Mouse (Mus musculus) v-Abl transformed pro-B cells (cell line): ENCODE measurements around the gene Hnrnpul2.

Experiments used
- in situ Hi-C, 2 experiments: fragments of 400-800 bp; cut with MboI; formaldehyde crosslinking; loops; one replicate each; pipeline ENCODE4 v1.15.1; 2025; ENCODE audit not compliant: unreplicated experiment in 2 of 2

Gene Hnrnpul2

GRCm38 (mm10) chr19:8817001-8817400, 2.8 kb upstream of the Hnrnpul2 start:
- in situ Hi-C loops = loop anchor here in 1 of 2 experiments (5.0 kb wide), 2 partner anchors 45 to 75 kb away; partner anchors contain the start of genes 1700092M07Rik, Stx5a, Tmem179b and Tmem223

GRCm38 (mm10) chr19:8818301-8818798, 1.5 kb upstream of the Hnrnpul2 start:
- in situ Hi-C loops = loop anchor here in 1 of 2 experiments (5.0 kb wide), 2 partner anchors 46 to 76 kb away; partner anchors contain the start of genes 1700092M07Rik, Stx5a, Tmem179b and Tmem223

DNA sequence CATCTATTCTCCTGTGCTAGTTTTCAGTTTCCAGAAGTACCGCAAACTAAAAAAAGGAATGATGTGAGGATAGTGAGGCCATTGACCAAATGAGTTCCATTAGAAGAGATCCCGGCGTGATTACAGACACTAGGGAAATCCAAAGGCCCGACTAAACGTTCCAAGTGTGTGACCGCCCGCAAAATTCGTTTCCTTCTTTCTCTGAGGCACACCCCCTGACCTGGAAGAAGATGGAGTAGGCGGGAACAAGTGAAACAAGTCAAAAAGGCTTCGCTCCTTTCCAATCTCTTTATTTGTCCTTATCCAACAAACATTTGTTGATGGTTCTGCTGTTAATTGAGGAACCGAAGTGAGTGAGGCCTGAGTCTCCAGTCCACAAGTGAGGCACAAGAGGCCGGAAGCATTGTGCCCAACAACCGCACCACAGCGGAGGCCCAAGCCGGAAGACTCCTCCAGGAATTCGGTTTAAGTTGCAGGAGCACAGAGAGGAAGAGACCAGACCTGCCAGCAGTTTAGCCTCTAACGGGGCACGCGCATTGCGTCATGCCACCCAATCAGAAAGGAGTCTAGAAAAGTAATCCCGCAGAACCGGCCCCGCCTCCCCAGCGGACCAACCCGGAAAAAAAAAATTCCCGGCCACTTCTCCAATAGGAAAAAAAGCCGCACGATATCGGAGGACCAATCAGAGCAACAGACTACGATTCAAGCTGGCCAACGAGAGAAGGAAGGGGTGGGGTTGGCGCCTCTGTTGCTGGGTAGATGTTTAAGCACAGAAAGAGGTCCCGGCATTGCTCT, 812 bp upstream of the Hnrnpul2 start, which contains the start of gene Ttc9c:
TSS of gene Ttc9c (minus strand) at position 533 of the 795 bp plus-strand sequence.
- in situ Hi-C loops = loop anchor here in 1 of 2 experiments (5.0 kb wide), 2 partner anchors 47 to 77 kb away; partner anchors contain the start of genes 1700092M07Rik, Stx5a, Tmem179b and Tmem223

DNA sequence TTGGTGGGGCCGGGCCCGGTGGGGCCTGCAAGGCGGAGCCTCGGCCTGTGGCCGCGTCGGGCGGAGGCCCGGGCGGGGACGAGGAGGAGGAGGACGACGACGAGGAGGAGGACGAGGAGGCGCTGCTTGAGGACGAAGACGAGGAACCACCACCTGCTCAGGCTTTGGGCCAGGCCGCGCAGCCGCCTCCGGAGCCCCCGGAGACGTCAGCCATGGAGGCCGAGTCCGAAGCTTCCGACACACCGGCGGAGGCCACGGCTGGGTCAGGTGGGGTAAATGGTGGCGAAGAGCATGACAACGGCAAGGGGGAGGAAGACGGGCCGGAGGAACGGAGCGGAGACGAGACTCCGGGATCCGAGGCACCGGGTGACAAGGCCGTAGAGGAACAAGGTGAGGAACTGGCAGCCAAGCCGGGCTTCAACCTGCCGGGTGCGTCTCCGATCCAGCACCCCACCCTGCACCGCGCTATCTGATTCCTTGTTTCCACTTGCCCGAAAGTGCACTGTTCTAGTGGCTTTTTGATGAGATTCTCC, 680 bp downstream of the Hnrnpul2 start:
- in situ Hi-C loops = loop anchor here in 1 of 2 experiments (10.0 kb wide), 1 partner anchor 106 kb away; no protein-coding TSS in a partner anchor

GRCm38 (mm10) chr19:8821146-8821545, 1.3 kb downstream of the Hnrnpul2 start:
- in situ Hi-C loops = loop anchor here in 1 of 2 experiments (10.0 kb wide), 1 partner anchor 106 kb away; no protein-coding TSS in a partner anchor

DNA sequence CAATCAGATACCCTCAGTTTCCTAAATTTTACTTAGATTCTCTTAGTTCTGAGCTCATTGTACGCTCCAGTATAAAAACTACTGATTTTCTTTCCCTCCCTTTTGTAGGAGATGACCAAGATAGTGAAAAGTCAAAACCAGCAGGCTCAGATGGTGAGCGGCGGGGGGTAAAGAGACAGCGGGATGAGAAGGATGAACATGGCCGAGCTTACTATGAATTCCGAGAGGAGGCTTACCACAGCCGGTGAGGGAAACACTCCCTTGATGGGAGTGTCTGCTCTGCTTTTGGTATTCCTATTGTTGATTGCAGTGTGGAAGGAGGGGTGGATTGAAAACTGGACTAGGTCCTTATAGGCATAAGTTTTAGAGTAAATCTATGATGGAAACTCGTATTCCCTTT, 2.9 kb downstream of the Hnrnpul2 start:
- in situ Hi-C loops = loop anchor here in 1 of 2 experiments (10.0 kb wide), 1 partner anchor 108 kb away; no protein-coding TSS in a partner anchor

- in situ Hi-C loops = loop anchor here (10.0 to 25.0 kb wide), 4 partner anchors 115 to 1358 kb away; partner anchors contain the start of genes Fads1 (in 1 of the 2) and Slc22a8 (in 1 of the 2)
Observed at GRCm38 (mm10) chr19:8829660-8830059, 9.8 kb downstream of the Hnrnpul2 start, which contains the start of gene AC129217.1. TSS of gene AC129217.1 (plus strand) at chr19:8829773.

GRCm38 (mm10) chr19:8830664-8831063, 10.9 kb downstream of the Hnrnpul2 start:
- in situ Hi-C loops = loop anchor here (25.0 kb wide), 3 partner anchors 243 to 1357 kb away; partner anchors contain the start of genes Fads1 (in 1 of the 2) and Slc22a8 (in 1 of the 2)

GRCm38 (mm10) chr19:8831262-8831661, 11.5 kb downstream of the Hnrnpul2 start:
- in situ Hi-C loops = loop anchor here (25.0 kb wide), 3 partner anchors 244 to 1356 kb away; partner anchors contain the start of genes Fads1 (in 1 of the 2) and Slc22a8 (in 1 of the 2)

- in situ Hi-C loops = loop anchor here (25.0 kb wide), 3 partner anchors 246 to 1354 kb away; partner anchors contain the start of genes Fads1 (in 1 of the 2) and Slc22a8 (in 1 of the 2)
Observed at GRCm38 (mm10) chr19:8832971-8833370, 13.2 kb downstream of the Hnrnpul2 start.

GRCm38 (mm10) chr19:8836327-8836726, 16.5 kb downstream of the Hnrnpul2 start:
- in situ Hi-C loops = loop anchor here (25.0 kb wide), 3 partner anchors 249 to 1351 kb away; partner anchors contain the start of genes Fads1 (in 1 of the 2) and Slc22a8 (in 1 of the 2)

DNA sequence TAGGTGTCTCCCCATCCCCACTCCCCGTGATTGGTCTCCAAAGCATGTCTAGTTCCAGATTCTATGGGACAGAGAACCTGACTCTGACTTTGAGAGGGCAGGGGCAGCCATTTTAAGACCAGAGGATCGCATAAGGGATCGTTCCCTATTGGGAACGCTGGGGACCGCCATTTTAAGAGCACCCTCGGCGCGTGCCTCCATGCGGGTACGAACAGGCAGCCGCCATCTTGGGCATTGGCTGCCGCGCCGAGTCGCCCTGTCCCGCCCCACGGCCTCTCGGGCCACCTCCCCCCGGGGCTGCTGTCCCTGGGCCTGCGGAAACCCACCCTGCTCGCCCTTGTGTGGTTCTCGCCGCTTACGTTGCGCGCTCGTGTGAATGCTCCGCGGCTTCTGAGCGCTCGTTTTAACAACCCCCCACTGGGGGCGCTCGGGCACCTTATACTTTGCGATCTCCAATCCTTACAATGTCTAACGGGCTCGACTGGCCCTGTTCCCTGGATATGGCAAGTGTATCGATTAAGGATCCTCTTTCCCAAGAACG, 17.5 kb downstream of the Hnrnpul2 start, which contains the start of gene Bscl2:
TSS of gene Bscl2 (plus strand) at position 217 of the 541 bp plus-strand sequence.
- in situ Hi-C loops = loop anchor here (25.0 kb wide), 3 partner anchors 250 to 1350 kb away; partner anchors contain the start of genes Fads1 (in 1 of the 2) and Slc22a8 (in 1 of the 2)

DNA sequence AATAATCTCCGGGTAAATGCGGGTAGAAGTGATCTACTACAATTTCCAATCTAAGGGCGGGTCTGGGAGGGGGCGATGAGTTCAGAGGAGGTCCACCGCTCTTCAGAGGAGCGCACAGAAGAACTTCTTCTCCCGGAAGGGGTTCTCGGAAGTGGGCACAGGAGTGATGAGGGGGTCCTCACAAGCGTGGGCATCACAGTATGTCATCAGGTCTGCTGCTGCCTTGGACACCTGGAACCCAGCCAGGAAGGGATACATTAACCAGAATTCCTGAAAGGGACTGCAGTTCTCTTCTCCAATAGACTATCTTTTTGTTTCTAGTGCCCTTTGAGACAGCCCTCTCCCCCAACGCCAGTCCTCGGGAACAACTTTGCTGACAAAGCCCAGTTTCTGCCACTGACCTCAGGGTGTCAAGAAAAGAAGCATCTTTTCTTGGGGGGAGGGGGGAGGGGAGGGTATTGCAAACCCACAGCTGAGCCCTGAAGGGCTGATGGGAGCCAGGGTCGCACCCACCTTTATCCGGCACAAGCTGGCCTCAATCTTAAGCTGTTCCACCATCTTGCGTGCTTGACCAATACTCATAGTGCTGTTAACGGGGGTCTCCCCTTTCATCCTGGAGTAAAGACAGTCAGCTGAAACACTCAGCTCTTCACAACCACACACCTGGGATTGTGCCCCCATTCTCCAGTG, 18.4 kb downstream of the Hnrnpul2 start:
- in situ Hi-C loops = loop anchor here (25.0 kb wide), 3 partner anchors 251 to 1349 kb away; partner anchors contain the start of genes Fads1 (in 1 of the 2) and Slc22a8 (in 1 of the 2)

DNA sequence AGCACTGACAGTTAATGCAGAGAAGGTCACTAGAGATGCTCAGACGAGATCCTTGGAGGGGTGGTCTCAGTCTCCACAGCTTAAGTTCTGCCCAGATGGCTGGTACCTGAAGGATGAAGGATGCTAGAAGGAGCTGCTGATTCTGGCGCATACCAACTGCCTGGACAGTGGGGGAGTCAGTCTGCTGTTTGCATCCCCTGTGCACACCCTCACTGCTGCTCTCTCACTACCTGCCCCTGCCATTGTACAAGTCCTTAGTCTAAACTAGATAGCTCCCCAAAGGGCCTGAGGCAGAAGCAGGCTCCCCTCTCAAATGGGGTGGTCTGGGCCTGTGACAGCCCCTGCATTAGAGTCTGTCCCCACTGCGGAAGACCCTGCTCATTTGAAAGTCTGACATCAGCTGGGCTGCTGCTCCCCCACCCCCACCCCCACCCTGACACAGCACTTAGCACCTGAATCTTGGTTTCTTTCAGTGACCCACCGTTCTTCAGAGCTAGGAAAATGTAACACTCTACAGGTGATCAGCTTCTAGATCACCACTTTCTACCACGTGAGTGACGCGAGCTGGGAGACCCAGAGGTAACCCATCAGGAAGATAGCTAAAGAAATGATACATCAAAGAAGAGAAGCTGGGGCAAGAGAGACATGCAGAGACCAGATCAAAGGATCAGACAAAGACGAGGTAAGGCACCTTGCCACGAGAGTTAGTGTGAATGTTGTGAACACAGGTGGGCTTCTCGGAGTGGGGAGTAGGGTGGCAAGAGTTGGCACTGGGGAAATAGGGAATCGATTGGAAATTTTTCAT, 19.5 kb downstream of the Hnrnpul2 start, which contains the start of gene Gng3:
TSS of gene Gng3 (minus strand) at position 92 of the 805 bp plus-strand sequence.
- in situ Hi-C loops = loop anchor here (25.0 kb wide), 3 partner anchors 252 to 1348 kb away; partner anchors contain the start of genes Fads1 (in 1 of the 2) and Slc22a8 (in 1 of the 2)

DNA sequence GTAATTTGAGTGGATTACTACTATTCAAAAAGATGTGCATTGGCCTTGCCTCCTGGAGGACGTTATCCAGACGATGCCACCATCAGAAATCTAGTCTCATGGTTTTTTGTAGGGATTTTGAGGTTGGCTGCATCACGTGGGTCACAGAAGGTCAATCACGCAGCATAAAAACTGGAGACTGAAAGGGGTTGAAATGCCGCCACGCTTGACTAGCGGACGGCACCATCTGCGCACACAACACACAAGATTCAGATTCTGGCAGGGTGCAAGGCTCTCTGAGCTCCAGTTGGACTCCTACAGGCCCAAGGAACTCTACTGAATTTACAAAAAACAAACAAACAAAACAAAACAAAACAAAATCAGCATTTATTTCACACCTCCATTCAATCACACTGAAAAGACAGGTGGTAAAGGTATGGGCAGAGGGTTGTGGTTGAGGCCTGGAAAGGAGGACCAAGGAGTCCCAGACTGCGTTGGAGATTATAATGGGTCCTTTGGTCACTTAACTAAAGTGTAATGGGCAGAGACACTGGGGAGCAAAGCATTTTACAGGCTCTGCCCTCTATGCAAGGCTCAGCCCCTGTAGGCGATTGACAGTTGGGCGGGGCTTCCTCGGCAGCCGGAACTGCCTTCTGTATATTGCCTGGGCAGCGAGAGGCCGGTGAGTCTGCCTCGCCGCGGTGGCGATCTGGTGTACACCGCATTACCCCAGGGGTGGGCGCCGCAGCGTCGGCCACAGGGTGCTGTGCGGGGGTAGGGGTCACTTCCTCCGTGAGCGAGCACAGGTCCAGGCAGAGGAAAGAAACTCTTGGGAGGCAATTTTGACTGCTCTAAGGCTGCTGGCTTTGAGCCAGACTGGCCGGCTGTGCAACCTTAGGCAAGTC, 20.3 kb downstream of the Hnrnpul2 start:
- in situ Hi-C loops = loop anchor here (10.0 to 25.0 kb wide), 5 partner anchors 253 to 1347 kb away; partner anchors contain the start of genes Fads1 (in 1 of the 2), Scgb2a2 (in 1 of the 2) and Slc22a8 (in 1 of the 2)

DNA sequence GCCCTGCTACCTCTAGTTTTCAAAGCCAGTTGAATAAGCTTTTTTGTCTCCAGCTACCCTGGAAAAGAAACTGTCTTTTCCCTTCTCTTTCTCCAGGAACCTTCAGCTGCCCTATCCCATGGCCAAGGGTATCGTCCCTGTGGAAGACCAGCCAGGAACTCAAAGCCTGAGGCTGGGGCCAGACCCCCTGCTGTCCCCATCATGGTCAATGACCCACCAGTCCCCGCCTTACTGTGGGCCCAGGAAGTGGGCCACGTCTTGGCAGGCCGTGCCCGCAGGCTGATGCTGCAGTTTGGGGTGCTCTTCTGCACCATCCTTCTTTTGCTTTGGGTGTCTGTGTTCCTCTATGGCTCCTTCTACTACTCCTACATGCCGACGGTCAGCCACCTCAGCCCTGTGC, 21.2 kb downstream of the Hnrnpul2 start:
- in situ Hi-C loops = loop anchor here (10.0 to 25.0 kb wide), 5 partner anchors 254 to 1346 kb away; partner anchors contain the start of genes Fads1 (in 1 of the 2), Scgb2a2 (in 1 of the 2) and Slc22a8 (in 1 of the 2)

DNA sequence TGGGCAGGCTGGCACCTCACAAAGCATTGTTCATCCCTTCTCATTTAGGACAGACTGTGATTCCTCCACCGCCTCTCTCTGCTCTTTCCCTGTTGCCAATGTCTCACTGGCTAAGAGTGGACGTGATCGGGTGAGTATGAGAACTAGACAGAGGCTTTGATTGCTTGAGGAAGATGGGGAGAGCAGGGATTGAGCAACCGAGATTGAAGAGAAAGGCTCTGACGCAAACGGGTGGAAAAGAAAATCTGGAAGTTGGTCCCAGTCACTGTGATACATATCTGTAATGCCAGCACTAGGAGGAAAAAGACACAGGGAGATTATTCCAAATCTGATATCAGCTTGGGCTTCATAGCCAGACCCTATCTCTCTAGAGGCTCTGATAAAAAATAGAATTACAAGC, 23.2 kb downstream of the Hnrnpul2 start:
- in situ Hi-C loops = loop anchor here (10.0 to 25.0 kb wide), 5 partner anchors 256 to 1344 kb away; partner anchors contain the start of genes Fads1 (in 1 of the 2), Scgb2a2 (in 1 of the 2) and Slc22a8 (in 1 of the 2)
